Mouse (Mus musculus) heart, adult 2 months (tissue): ENCODE measurements at regions not wholly inside any gene's neighbourhood (a gene's known extent, or its start where the extent isn't known, plus 50 kb on each side); places are given as distances from the start of the nearest gene placed in this dataset.

Experiments used
- CTCF ChIP-seq: fragments of 200-600 bp; IDR thresholded peaks from 2 replicates; pipeline ENCODE4 v1.8.1; 2022; ENCODE audit warnings: antibody characterized with exemption, mild to moderate bottlenecking, moderate library complexity
- POLR2A ChIP-seq: fragments of 200-500 bp; IDR thresholded peaks from 2 replicates; pipeline ENCODE4 v1.6.1; 2011; ENCODE audit warnings: mild to moderate bottlenecking, low read depth, low read length, control low read depth; ENCODE audit not compliant: insufficient read depth

GRCm38 (mm10) chr12:107579508-107579907 lies 91.1 kb downstream of the 3110018I06Rik start:
- TF ChIP-seq POLR2A (no peak), CTCF (no peak)
